Mouse (Mus musculus) gastrocnemius, adult 8-10 months (tissue): ENCODE results near the gene Ankrd11. TPM values are rescaled to one million over a fixed set of nuclear protein-coding genes. Genes with fewer than 3 reads are reported as not detected.

ENCODE experiments used
- DNase-seq, 2 experiments: peaks; one replicate each; pipeline ENCODE4 v3.0.0; 2022; ENCODE audit warnings: low spot score in 2 of 2
- total RNA-seq, 4 experiments: library from RNA; stranded (reverse); gene quantifications; 2 replicates each; pipeline ENCODE4 v1.2.4; 2022

The Ankrd11 gene
- total RNA-seq, 4 experiments from 2014 or later: 55.0 to 63.5 (median 62.4) TPM

GRCm38 (mm10) chr8:122926782-122927181, 115.3 kb downstream of the Ankrd11 start:
- DNase-seq: no peak

- no peak for DNase-seq
Observed at GRCm38 (mm10) chr8:122925939-122926722, 115.9 kb downstream of the Ankrd11 start.

GRCm38 (mm10) chr8:122924091-122924490, 118.0 kb downstream of the Ankrd11 start:
- no peak for DNase-seq

GRCm38 (mm10) chr8:122923431-122924090, 118.5 kb downstream of the Ankrd11 start:
- DNase-seq: no peak

GRCm38 (mm10) chr8:122922945-122923344, 119.1 kb downstream of the Ankrd11 start:
- DNase-seq: no peak

GRCm38 (mm10) chr8:122920890-122921289, 121.2 kb downstream of the Ankrd11 start:
- DNase-seq: no peak

- no peak for DNase-seq
Observed at GRCm38 (mm10) chr8:122918438-122919107, 123.5 kb downstream of the Ankrd11 start.

GRCm38 (mm10) chr8:122917531-122918392, 124.3 kb downstream of the Ankrd11 start:
- DNase-seq: peak in 1 of 2 experiments; percentile 28

GRCm38 (mm10) chr8:122916766-122917165, 125.3 kb downstream of the Ankrd11 start:
- DNase-seq: no peak

GRCm38 (mm10) chr8:122912871-122913270, 129.2 kb downstream of the Ankrd11 start:
- no peak for DNase-seq

GRCm38 (mm10) chr8:122912150-122912549, 129.9 kb downstream of the Ankrd11 start:
- DNase-seq: no peak

GRCm38 (mm10) chr8:122906463-122907021, 135.5 kb downstream of the Ankrd11 start:
- DNase-seq: peak; percentile 85 to 86

GRCm38 (mm10) chr8:122905346-122905745, 136.7 kb downstream of the Ankrd11 start:
- DNase-seq: peak; percentile 60 to 62

- no peak for DNase-seq
Observed at GRCm38 (mm10) chr8:122904496-122904895, 137.6 kb downstream of the Ankrd11 start.

GRCm38 (mm10) chr8:122903002-122903401, 139.1 kb downstream of the Ankrd11 start:
- DNase-seq: no peak

- no peak for DNase-seq
Observed at GRCm38 (mm10) chr8:122902581-122902980, 139.5 kb downstream of the Ankrd11 start.

- no peak for DNase-seq
Observed at GRCm38 (mm10) chr8:122901892-122902515, 140.1 kb downstream of the Ankrd11 start.

- DNase-seq: no peak
Observed at GRCm38 (mm10) chr8:122901476-122901875, 140.6 kb downstream of the Ankrd11 start.

GRCm38 (mm10) chr8:122899085-122899484, 143.0 kb downstream of the Ankrd11 start:
- DNase-seq: no peak

- no peak for DNase-seq
Observed at GRCm38 (mm10) chr8:122898473-122898872, 143.6 kb downstream of the Ankrd11 start.
